Mouse (Mus musculus): ENCODE results near the gene Pigk.
"Not testable (repeated sequence)": the region's sequence is repeated elsewhere in the genome, so short reads cannot be mapped to it uniquely, and the experiment has no call there.

The Pigk gene

DNA sequence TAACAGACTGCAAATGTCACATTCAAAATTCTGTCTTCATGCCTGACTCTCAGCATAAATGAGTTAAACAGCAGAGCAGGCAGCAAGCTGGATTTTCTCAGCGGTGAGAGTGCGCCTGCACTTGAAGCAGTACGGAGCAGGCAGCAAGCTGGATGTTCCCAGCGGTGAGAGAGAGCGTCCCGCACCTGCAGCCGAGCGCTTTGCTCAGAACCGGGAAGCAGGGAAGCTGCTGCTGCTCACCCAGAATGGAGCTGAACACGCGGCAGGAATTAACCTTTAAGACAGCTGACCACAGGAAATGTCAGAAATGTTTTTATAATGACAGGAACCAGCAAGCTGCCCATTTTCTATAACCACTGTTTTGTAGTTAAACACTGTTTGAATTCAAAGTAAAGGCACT is 53.6 kb downstream of the Pigk start:
- no peak for DNase-seq (ENCODE audit: low spot score)

DNA sequence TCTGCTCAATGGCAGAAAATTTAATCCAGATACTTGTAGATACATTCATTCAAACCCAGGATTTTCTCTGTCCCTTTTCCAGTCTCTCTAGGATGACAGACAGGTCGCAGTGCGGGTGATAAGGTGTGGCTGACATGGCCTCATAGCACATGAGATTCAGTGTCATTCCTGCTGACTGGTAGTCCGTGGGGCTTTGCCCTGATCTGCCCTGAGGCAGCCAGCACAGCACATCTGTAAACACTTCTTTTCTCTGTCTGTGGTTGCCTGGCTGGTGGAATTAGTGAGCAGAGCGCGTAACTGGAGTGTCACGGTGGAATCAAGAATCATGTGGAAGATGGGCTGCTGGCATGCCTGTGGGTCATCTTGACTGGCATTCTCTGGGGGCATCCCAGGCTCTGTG is 56.2 kb downstream of the Pigk start:
- no peak for DNase-seq (ENCODE audit: low spot score)

DNA sequence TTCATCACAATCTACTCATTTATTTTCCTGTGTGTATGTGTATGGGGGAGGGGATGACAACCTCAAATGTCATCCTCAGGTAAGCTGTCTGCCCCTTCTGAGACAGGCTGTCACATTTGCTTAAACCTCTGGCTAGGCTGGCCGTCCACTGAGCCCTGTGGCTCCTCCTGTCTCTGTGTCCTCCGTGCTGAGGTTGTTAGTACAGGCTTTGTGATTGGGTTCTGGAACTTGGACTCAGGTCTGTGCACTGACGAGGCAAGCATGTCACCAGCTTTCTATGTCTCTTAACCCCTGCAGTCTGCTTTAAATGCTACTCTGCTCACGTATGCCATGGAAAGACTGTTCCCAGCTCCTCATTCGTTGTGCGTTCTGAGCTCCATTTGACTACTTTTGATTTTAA is 62.5 kb downstream of the Pigk start:
- DNase-seq (ENCODE audit: low spot score): no peak

DNA sequence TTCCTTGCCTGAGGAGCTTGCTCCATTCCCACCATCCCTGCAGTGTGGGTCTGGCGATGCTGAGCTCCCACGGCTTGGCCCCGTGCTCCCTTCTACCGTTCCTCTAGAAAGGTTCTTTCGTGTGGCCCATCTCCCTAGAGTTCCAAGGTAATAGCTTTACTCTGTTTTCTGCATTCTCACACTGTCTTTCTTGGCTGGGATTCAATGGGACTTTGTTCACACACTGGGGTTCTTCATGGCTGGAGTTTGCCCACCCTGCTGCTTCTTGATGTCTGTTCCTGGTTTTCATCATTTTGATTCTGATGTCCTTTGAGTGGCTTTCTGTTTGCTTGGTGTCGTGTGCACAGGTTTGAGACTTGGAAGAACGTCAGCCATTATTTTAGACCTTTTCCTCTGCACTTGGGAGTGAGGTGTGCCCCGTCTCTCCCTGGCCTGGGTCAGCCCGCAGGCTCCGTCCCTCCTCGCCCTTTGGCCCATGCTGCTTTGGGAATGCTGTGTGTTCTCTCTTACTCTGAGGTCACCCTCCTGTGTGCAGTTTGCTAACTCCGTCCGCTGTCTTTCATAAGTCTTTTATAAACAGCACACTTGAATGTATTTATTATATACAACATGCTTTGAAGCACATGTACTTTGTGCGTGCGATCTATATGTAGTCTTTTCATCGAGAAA is 63.1 kb downstream of the Pigk start:
- no peak for DNase-seq (ENCODE audit: low spot score)

DNA sequence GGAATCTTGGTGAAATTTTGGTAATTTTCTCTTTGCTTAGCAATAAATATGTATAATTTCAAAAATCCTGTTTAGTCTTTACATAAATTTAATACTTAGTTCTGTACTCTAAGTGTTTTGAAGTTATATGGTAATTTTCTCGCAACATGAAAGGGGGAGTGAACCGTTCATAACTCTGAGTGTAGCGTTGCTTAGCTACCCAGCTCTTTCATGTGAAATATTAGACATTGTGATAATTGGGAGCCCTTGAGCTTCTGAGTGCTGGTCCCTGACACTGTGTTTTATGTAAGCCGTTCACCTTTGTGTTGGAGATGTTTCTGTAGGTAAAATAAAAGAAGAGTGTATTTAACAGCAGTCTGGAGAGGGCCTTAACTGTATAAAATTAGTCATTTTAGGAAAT is 65.9 kb downstream of the Pigk start:
- no peak for DNase-seq (ENCODE audit: low spot score)

DNA sequence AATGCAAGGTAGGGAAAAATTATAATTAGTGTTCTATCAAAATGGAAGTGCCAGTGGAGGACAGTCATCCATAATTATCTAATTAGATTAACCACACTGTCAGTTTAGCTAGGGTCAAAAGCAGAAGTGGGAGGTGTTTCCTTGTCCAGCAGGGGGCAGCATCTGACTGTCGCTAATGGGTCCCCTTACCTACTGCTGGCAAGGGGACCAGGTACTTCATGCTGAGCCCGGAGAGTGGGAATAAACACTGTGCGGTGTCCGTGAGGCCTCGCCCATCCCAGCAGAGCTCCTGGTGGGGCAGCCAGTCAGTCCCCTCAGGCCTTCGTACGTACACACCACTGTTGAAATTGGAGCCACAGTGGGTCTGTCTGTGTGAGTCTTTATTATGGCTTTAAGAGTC is 69.9 kb downstream of the Pigk start:
- peak; percentile 84 for DNase-seq (ENCODE audit: low spot score)

DNA sequence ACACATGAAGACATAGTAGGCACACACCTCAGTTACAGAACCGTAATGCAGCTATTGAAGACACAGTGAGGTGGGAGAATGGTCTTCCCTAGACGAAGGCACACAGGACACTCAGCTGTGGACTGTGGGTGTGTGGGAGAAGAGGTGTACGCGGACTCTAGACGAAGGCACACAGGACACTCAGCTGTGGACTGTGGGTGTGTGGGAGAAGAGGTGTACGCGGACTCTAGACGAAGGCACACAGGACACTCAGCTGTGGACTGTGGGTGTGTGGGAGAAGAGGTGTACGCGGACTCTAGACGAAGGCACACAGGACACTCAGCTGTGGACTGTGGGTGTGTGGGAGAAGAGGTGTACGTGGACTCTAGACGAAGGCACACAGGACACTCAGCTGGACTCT is 70.5 kb downstream of the Pigk start:
- not testable (repeated sequence) for DNase-seq (ENCODE audit: low spot score)

DNA sequence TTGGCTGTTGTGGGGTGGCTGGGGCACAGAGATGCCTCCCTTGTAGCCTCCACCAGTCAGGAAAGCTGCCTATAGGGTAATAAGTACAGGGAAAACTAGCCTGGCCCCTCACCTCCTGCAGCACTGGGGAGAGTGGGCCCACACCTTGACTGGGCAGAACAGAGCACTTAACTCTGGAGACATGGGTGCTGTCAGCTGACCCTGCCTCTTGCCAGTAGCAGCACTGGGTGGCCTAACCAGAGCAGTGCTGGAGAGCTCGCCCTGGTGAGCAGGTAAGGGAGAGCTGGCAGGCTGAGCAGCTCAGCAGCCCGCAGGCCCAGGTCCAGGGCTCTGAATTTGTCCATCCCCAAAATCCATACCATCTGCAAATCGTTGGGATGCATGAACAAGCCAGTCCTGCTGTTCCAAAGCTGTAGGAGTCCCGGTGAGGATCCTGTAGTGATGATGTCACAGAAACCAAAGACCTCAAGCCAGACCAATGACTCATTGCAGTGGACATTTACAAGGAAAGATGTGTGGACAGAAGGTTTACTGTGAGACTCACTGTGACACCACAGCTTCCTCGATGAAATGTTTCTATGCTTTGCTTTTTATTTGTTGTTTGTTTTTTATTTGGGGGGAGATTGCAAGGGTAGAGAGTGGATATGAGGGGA is 74.5 kb downstream of the Pigk start:
- DNase-seq (ENCODE audit: low spot score): not testable (repeated sequence)

DNA sequence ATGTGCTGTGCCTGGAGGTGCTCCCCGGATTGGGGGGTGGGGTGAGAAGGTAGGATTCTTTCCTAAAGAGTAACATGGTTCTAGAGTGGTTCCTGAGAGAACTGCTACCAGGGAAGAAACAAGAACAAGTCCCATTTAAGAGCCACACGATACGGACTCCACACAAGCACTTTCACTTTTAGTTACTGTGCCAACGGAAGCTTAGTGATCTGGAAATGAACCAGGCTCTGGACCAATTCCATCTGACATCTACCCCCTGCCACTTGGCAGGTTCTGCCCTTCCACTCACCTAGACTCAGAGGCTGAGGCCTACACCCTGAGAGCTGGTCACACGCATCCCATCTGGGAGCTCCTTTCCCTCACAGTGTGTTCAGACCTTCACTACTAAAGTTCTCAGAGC is 78.7 kb downstream of the Pigk start:
- no peak for DNase-seq (ENCODE audit: low spot score)

DNA sequence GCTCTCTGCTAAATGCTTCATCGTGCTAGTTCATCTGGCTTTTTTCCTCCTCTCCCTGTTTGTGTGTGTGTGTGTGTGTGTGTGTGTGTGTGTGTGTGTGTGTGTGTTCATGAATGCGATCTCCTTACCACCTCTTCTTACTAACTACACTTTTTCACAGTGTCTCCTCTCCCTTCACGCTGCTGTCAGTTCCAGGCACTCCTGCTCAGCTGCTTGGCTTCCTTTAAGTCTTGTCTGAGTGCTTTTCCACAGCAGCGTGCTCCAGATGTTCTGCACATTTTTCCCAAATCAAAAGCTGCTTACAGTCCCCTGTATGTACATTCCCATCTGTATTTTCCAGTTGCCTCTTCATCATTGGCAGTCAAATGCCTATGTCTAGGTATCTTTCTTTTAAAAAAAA is 79.1 kb downstream of the Pigk start:
- no peak for DNase-seq (ENCODE audit: low spot score)

DNA sequence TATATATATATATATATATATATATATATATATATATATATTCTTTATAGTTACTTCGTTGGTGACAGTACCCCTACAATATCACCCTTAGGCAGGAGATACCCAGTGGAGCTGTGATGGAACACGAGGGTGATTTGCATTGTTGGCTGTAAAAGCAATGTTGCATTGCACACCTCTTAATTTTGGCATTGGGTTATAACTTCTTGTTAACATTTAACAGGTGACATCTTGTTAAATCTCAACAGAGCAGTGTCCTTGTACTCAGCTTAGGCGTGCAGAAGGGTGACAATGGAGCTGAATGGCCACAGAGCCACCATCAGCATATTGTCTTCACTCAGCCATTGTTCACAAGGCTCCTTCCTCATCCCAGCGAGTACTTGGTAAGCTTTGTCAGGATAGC is 82.3 kb downstream of the Pigk start:
- DNase-seq (ENCODE audit: low spot score): no peak

DNA sequence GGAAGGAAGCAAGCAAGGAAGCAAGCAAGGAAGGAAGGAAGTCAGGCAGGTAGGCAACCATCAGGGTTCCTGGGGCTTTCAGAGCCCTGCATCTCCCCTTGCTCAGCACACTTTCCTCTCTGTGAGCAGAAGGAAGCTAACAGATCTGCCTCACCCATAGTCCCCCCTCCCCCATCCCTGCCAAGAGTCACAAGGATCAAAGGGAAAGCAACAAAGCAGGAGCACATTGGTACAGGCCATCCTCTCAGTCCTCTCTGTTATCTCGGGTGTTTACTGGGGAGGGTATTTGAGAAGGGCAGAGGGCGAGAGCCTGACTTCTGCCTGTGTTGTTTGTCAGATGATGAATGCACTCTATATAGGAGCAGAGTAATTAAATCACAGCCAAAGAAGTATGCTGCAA is 83.5 kb downstream of the Pigk start:
- no peak for DNase-seq (ENCODE audit: low spot score)

DNA sequence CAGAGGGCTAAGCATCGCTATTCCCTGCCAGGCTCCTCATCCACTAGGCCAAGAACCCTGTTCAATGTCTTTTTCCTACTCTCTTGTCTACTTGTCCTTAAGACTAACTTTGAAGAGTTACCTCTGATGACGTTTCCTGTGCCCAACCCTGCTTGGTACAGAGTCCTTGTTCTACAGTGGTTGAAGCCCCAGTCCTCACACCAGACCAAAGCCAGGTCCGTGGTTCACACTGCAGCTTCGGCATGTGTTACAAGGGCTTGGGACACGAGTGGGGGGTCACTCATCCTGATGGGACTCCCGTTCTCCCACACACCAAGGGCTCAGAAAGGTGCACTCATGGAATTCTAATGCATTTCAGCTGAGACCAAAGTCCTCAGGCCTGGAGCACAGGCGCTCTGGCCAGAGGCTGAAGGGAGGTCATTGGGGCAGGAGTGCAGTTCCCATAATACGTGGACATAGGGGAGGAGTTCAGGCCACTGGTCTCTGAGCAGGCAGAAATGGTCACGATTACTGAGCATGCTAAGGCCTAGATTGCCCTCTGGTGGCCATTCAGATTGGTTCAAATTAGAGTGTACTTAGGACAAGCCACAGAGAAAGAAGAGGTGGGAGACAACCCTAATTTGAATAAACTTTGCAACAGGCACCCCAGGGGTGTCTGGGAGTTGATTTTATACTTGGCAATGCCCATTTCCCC is 86.0 kb downstream of the Pigk start:
- DNase-seq (ENCODE audit: low spot score): peak; percentile 50

DNA sequence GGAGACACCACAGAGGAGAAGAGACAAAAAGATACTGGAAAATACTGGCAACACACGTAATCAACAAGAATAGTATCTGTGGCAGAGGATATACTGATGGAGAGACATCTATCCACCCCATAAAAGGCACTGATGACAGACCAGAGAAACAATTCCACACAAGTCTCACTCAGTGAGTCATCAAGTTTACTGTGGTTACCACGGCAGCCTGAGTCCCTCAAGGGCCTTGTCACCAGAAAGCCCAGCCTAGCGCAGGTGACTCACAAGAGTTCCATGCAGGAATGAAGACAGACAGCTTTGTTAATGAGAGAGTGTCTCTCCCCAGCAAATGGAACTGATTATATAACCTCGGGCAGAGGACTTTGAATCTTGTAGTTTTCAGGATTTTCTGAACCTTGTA is 100.0 kb downstream of the Pigk start:
- no peak for DNase-seq (ENCODE audit: low spot score)

DNA sequence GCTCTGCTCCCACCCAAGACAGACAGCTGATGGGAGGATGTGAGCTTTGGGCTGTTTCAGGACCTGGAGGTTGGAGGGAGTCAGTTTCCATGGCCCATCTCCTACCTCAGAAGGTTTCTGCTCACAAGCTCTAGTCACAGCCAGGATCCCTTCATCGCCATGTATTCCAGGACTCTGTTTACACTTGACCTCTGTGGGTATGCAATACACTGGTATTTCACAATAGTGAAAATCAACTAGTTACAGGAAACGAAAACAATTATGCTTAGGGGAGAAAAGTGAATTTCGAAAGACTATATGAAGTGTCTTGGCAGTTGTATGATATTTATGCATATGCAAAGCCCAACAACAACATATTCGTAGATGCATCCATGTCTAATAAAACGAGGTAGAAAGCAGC is 101.2 kb downstream of the Pigk start:
- DNase-seq (ENCODE audit: low spot score): no peak

DNA sequence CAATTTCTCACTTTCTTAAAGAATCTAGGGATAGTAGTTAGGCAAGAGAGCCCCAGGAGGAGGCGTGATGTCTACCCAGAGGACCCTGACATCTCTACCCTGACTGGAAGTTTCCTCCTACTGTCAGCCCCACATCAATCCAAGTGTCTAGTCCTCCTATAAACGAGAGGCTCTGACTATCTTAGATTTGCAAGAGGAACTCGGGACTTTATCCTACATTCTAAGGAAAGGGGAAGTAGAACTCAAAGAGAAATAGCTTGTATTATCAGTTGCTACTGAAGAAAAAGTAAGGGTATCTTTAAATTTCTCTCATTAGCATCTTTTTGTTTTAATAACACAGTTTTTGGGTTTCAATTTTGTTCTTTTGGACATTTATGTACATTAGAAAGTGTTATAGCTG is 106.5 kb downstream of the Pigk start:
- no peak for DNase-seq (ENCODE audit: low spot score)

DNA sequence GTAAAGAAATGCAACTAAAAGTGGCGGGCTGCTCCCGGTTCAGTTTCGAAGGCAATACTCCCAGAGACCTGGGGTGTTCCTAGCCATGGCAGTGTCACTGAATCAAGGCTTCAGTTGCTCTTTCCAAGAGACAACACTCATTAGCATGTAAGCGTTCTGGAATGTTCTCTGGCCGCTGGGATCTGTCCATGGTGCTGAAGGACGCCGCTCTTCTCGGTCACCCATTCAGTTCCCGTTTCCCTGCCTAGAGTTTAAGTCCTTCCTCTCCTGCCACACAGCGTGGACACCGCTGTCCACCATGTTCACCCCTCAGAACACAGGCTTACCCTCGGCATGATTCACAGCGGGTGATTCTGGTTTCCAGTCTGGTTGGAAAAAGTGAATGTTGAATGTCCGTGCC is 107.3 kb downstream of the Pigk start:
- DNase-seq (ENCODE audit: low spot score): peak; percentile 87

DNA sequence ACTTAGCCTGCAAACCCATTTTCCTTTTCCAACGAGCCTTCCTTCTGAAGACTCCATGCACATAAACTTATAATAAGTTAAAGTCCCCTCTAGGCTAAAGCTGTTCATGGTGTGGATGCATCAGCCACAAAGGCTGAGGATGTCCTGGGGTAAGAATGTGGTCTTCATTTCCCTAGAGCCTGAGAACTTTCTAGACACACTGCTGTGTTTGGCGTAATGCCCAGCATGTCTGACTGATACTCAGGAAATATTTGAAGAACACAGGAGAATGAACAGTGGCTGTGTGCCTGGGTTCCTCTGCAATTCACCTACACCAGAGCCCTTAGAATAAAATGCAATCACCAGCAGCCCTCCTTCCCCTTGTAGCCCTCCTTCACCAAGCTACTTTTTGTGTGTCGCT is 117.5 kb downstream of the Pigk start:
- DNase-seq (ENCODE audit: low spot score): no peak

DNA sequence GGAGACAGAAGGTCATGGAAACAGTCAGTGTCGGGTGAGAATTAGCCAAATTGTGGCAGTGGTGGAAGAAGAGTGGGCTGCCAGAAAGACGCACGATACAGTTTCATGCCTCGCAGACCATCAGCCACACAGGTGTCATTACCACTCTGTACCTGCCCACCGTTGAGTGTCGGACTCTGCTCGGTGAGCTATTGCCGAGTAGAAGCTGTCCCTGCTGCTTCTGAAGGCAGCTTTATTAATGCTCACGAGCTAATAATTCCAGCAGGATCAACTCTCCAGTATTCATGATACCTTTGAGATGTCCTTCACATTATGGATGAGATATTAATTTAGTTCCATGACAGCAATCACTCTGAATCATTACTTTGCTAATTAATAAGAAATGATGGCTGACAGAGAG is 118.1 kb downstream of the Pigk start:
- DNase-seq (ENCODE audit: low spot score): no peak

DNA sequence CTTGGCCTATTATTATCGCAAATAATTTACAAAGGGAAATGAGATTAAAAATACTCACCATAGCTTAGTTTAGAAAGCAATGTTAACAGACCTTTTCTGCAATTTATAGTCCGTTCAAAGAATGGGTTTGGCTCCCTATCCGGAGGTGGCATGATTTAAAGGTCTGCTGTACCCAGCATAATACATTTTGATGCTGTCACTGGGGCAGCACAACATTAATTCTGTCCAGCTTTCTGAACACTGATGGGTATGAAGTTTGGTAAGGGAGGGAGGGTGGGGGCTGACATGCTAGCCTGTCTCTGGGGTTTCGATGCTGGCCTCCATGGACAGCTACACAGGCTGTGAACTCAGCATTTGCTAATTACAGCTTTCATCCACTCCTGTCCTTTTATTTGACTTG is 118.5 kb downstream of the Pigk start:
- no peak for DNase-seq (ENCODE audit: low spot score)

DNA sequence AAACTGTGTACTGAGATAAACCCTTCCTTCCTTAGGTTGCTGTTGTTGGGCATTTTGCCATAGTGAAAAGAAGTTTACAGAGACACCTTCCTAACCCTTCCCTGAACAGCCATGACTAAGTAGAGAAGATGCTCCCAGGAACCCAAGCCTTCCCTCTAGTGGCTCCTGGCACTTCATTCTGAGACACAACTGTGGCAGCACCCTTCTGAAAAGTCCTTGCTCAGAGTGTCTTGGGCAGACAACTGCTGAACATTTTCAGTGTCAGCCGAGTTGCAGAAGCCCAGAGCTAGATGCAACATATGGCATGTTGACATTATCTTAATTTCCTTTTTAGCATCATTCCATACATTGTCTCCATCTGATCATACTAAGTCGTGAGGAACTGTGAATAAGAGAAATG is 123.5 kb downstream of the Pigk start:
- DNase-seq (ENCODE audit: low spot score): no peak

DNA sequence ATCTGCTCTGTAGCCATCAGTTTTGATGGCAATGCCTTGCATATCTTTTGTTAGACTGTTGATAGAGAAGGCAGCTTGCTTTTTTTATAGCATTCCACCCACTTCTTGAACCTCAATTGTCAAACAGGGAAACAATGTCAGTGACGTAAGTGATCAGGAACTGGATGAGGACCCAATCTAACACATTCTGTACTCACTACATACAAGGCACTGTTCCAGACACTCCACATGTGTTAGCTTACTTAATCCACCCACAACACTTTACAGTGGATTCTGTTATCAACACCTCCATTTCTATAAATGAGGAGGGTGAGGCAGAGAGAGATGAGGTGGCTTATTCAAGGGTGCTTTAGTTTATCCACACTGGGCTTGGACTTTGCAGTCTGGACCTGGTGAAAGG is 124.0 kb downstream of the Pigk start:
- no peak for DNase-seq (ENCODE audit: low spot score)

DNA sequence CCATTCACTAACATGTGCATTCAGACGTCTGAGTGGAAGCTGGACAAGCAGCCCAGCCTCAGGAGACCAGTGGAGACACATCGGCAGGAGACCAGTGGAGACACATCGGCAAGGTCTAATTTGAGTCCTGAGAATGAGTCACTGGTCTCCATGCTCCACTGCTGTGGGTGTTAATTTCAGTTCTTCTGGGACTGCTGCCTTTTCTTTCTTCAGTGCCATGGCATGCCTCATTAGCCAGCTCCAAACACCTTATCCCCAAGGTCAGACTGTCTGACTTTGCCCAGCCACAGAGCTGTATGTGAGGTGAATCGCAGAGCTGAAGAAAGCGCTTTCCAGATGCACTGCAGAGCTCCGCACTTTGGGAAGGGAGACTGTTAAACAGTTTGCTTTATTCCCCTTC is 127.4 kb downstream of the Pigk start:
- DNase-seq (ENCODE audit: low spot score): no peak

DNA sequence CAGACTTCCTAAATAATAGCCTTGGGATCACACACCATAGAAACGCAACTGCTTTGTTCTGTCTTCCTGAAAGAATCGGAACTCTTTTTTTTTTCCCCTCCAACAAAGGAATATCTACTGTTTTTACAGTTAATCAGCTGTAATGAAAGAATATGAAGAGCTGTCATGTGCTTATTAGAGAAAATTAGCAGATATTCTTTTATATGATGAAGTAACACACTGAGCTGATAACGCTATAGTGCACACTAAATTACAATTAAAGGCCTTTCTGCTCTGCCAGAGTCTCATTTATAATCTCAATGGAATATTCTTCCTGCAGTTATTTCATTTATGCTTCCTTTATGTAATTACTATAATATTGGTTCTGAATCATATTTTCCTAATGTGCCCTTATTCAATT is 128.7 kb downstream of the Pigk start:
- no peak for DNase-seq (ENCODE audit: low spot score)
